Mouse (Mus musculus): Measurements from ENCODE around the gene Rai14. TPM values are rescaled to one million over a fixed set of nuclear protein-coding genes. Genes with fewer than 3 reads are reported as not detected.
A peak's percentile ranks its signal among the peaks of the same experiment; 100 is the strongest.

Rai14 gene
- polyA plus RNA-seq, 1 experiment from 2014 or later, result 9.2 TPM

DNA sequence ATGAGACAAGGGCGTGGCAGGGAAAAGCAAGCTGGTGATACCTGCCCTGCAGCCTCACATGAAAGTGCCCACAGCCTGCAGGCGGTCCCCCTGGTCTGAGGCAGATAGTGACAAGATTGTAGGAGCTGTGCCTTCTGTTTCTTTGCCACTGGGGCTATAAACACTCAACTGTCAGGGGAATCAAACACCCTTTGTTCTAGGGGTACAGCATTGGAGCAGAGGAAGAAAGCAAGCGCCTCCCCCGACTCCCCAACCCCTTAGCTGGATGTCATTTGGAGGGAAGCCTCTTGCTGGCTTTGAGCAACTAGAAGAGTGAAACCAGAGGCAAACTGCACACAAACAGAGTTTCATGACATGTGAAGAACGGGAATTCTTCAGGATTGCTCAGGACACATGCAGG lies 8.7 kb downstream of the Rai14 start:
- H3K36me3 ChIP-seq, result peaks cover 11% of the 10 kb centered on the region
- WGBS (ENCODE audit: insufficient replicate concordance), result 69% methylated on average over 5 of the region's 5 CpGs
- no peak overlapping the region for H3K27ac ChIP-seq
- no peak overlapping the region for H3K9ac ChIP-seq
- H3K27me3 ChIP-seq (replicated peaks), result no peaks in the 10 kb centered on the region
- H3K4me2 ChIP-seq, result no peak overlapping the region
- H3K9me3 ChIP-seq (replicated peaks), result no peaks in the 10 kb centered on the region
- ATAC-seq, result no peak
- no peak overlapping the region for H3K4me3 ChIP-seq
- H3K4me1 ChIP-seq, result no peaks in the 10 kb centered on the region

DNA sequence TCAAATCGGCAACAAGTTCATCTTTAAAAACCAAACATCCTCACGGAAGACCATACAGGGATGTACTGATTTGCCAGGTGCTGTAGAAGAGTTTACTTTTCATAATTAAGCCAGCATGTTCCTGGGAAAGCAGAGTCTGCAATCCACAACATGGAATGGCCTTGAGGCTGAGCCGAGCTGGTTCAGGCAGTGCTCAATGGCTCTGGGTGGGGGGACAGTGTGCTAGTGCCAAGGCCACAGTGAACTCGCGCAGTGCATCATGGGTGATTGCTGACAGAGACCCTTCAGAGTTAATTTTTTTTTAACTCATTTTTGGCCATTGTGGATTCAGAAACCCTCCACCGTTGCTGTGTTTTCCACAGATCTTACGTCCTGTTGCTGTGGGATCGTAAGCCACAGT lies 10.1 kb downstream of the Rai14 start:
- H3K4me3 ChIP-seq, result no peak overlapping the region
- H3K27me3 ChIP-seq (replicated peaks), result no peaks in the 10 kb centered on the region
- H3K27ac ChIP-seq, result no peak overlapping the region
- H3K9me3 ChIP-seq (replicated peaks), result no peaks in the 10 kb centered on the region
- H3K9ac ChIP-seq, result no peak overlapping the region
- H3K4me2 ChIP-seq, result no peak overlapping the region
- no peak for ATAC-seq
- peaks cover 11% of the 10 kb centered on the region for H3K36me3 ChIP-seq
- no peaks in the 10 kb centered on the region for H3K4me1 ChIP-seq
- WGBS (ENCODE audit: insufficient replicate concordance), result 77% methylated on average over 8 of the region's 8 CpGs

DNA sequence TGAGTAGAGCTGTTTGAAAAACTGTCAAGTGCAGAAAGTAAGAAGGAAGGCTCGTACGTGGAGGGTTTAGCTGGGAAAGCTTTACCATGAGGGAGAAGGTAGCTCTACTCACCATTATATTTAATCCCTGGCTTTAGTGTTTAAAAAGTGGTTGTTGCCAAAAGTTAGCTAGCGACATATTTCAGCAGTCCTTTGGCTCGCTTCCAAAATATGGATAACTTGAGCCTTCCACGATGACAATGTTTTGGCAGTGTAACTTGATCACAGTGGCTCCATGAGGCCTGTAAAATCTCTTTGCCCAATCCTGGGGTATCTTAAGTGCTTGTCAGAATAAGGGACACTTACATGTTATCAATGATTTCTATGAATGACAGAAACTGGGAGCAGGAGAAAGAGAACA lies 12.9 kb downstream of the Rai14 start:
- H3K4me2 ChIP-seq, result no peak overlapping the region
- H3K9ac ChIP-seq, result no peak overlapping the region
- no peaks in the 10 kb centered on the region for H3K9me3 ChIP-seq (replicated peaks)
- no peaks in the 10 kb centered on the region for H3K36me3 ChIP-seq
- no peak overlapping the region for H3K4me3 ChIP-seq
- H3K4me1 ChIP-seq, result peaks cover 3% of the 10 kb centered on the region
- ATAC-seq, result no peak
- H3K27me3 ChIP-seq (replicated peaks), result no peaks in the 10 kb centered on the region
- no peak overlapping the region for H3K27ac ChIP-seq
- 74% methylated on average over 5 of the region's 5 CpGs for WGBS (ENCODE audit: insufficient replicate concordance)

DNA sequence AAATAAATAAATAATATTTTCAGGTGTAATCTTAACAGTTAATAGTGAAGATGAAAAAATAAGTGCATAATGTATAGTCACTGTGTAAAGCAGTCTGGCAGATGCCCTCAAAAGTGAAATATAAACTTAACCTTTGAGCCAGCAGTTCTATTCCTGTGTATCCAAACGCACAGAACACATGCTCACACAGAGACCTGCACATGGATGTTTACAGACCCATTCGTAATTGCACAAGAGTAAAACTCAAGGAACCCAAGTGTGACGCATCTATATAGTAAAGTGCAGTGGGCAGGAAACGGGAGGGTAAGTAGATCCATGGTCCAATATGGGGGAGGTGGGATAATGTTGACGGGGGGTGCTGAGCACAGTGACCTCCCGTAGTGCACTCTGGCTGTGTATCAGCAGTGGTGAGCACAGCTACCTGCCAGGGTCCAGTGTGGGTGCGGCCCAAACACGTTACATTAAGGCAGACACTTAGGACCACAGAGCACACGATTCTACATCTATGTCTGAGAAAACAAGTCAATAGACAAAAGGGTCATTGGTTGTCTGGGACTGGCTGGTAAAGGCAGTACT lies 13.4 kb downstream of the Rai14 start:
- no peak overlapping the region for H3K9ac ChIP-seq
- ATAC-seq, result no peak
- WGBS (ENCODE audit: insufficient replicate concordance), result 78% methylated on average over 9 of the region's 9 CpGs
- no peak overlapping the region for H3K4me2 ChIP-seq
- peaks cover 6% of the 10 kb centered on the region for H3K4me1 ChIP-seq
- H3K4me3 ChIP-seq, result no peak overlapping the region
- no peaks in the 10 kb centered on the region for H3K27me3 ChIP-seq (replicated peaks)
- H3K27ac ChIP-seq, result no peak overlapping the region
- H3K9me3 ChIP-seq (replicated peaks), result no peaks in the 10 kb centered on the region
- H3K36me3 ChIP-seq, result no peaks in the 10 kb centered on the region

DNA sequence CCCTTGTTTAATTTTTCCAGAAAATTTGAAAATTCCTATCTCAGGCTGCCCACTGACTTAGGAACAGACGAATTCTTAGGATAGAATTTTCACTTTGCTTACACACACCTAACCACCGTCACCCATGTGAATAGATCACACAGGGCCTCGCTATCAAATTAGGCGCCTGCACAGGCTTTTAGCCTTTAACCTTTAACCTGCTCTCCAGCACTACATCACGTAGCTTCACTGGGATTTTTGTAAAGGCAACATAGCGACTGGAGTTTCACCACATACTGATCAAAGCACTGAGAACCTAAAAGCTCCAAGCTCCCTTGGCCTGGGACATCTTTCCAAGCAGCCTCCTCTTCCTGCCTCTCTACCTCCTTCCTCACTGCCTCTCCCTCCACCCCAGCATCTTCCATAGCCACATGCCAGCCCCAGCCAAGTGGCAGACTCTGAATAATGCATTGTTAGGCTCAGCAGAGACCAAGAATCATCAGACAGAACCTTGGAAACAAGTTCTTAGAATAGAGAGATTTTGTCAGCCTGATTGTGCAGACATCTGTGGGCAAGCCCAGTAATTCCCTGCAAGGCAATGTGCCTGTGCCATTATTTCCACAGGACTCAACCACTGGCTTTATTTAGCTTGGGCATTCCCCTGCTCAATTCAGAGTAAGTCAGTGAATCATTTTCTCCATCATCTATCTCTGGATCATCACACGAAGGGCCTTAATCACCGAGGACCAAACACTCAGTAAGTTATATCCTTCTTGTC lies 17.8 kb downstream of the Rai14 start:
- Histone ChIP-seq H3K9me3 (replicated peaks) (no peaks in the 10 kb centered on the region), H3K4me1 (peaks cover 10% of the 10 kb centered on the region), H3K9ac (no peak overlapping the region), H3K36me3 (no peaks in the 10 kb centered on the region), H3K27me3 (replicated peaks) (no peaks in the 10 kb centered on the region), H3K4me3 (no peak overlapping the region), H3K27ac (no peak overlapping the region), H3K4me2 (no peak overlapping the region)
- no peak for ATAC-seq
- WGBS (ENCODE audit: insufficient replicate concordance), result 58% methylated on average over 8 of the region's 8 CpGs

DNA sequence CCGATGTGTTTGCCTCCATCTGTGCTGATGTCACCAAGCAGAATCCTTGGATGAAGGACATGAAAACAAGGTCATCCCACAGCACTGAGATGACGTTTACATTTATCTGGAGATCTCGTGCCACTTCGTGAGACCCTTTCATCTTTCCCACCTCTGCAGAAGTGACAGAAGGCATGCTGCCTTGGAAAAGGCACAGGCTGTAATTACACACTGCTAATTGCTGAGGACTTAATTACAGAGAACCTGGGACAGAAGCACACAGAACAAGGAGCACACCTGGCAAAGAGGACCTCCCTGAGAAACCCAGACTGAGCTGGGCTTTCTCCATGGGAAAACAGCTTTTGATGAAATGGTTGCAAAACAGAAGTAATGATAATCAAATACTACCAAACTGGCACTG lies 21.8 kb downstream of the Rai14 start:
- H3K4me2 ChIP-seq, result no peak overlapping the region
- no peaks in the 10 kb centered on the region for H3K36me3 ChIP-seq
- H3K27me3 ChIP-seq (replicated peaks), result no peaks in the 10 kb centered on the region
- no peak overlapping the region for H3K4me3 ChIP-seq
- peaks cover 29% of the 10 kb centered on the region for H3K4me1 ChIP-seq
- H3K9ac ChIP-seq, result no peak overlapping the region
- H3K9me3 ChIP-seq (replicated peaks), result no peaks in the 10 kb centered on the region
- H3K27ac ChIP-seq, result no peak overlapping the region
- WGBS (ENCODE audit: insufficient replicate concordance), result 61% methylated on average over 4 of the region's 4 CpGs
- ATAC-seq, result no peak

DNA sequence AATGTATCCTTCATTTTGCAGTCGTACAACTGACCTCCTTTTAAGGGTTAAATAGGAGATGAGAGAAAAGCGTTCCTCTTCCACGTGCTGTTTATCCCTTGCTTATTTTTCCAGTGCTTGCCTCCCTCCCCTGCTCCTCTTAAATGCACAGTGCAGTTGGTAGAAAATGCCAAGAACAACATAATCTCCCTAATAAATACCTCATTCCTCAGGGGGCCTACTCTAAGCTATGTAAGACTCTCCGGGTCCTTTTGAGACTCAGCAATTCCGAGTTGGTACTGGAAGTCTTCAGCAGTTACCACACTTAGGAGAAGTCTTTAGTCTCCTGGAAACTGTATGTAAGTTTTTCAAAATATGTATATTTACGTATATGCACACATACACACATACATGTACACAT lies 22.9 kb downstream of the Rai14 start:
- 65% methylated on average over 6 of the region's 6 CpGs for WGBS (ENCODE audit: insufficient replicate concordance)
- H3K27ac ChIP-seq, result no peak overlapping the region
- ATAC-seq, result no peak

DNA sequence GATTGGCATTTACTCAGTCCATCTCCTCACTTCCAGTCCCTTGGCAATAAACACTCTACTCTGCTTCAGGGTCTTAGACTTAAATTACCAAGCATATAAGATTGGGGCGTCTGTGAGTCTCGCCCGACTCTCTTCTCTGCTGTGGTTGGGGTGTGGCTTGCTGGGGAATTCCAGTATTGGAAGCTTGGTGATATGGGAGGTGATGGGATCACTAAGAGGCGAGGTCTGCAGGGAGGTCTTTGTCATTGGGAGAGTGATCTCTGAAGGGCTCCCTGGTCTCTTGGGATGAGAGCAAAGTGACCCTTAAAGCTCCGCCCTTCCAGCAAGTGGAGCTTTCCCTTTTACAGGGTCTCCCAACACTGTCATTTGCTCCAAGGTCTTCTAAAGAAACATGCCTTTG lies 23.5 kb downstream of the Rai14 start:
- Histone ChIP-seq H3K4me2 (peak overlapping the region; percentile 25; the same call in 1 of the 2 replicates), H3K4me3 (no peak overlapping the region), H3K4me1 (peaks cover 29% of the 10 kb centered on the region; the same call in 1 of the 2 replicates), H3K27ac (peak overlapping the region; percentile 10; the same call in 1 of the 2 replicates), H3K9me3 (replicated peaks) (no peaks in the 10 kb centered on the region), H3K36me3 (no peaks in the 10 kb centered on the region), H3K27me3 (replicated peaks) (no peaks in the 10 kb centered on the region), H3K9ac (no peak overlapping the region)
- ATAC-seq, result no peak
- 73% methylated on average over 5 of the region's 5 CpGs for WGBS (ENCODE audit: insufficient replicate concordance)

More for the DNA sequence above, 22.9 kb downstream of the Rai14 start:
- peaks cover 28% of the 10 kb centered on the region; the same call in 1 of the 2 replicates for H3K4me1 ChIP-seq
- H3K4me2 ChIP-seq, result no peak overlapping the region
- H3K9ac ChIP-seq, result no peak overlapping the region
- H3K9me3 ChIP-seq (replicated peaks), result no peaks in the 10 kb centered on the region
- H3K27me3 ChIP-seq (replicated peaks), result no peaks in the 10 kb centered on the region
- H3K4me3 ChIP-seq, result no peak overlapping the region
- H3K36me3 ChIP-seq, result no peaks in the 10 kb centered on the region

DNA sequence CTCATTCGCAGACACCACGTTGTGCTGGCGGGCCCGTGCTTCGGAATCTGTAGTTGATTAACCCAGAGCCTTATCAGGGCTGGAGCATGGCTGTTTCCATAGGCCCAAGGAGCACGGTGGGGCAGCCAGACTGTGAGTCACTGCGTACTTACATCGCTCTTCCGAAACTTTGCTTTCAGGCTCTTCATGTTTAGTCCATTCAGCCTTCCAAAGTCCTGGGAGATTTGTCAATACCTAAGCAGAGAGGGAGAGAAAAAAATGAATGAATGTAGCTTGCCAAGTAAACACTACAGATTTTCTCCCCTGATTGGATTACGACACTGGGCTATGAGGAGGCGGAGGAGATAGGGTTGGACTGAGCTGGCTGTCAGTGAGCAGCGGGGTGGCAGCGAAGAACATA lies 24.2 kb downstream of the Rai14 start:
- Histone ChIP-seq H3K9me3 (replicated peaks) (no peaks in the 10 kb centered on the region), H3K9ac (no peak overlapping the region), H3K4me2 (0 out of 2 replicates have a peak overlapping the region, but pooled peaks have one; percentile 25), H3K27me3 (replicated peaks) (no peaks in the 10 kb centered on the region), H3K4me3 (no peak overlapping the region), H3K27ac (peak overlapping the region; percentile 54), H3K4me1 (peaks cover 29% of the 10 kb centered on the region; the same call in 1 of the 2 replicates), H3K36me3 (no peaks in the 10 kb centered on the region)
- peak; percentile 68 for ATAC-seq
- WGBS (ENCODE audit: insufficient replicate concordance), result 56% methylated on average over 13 of the region's 13 CpGs

DNA sequence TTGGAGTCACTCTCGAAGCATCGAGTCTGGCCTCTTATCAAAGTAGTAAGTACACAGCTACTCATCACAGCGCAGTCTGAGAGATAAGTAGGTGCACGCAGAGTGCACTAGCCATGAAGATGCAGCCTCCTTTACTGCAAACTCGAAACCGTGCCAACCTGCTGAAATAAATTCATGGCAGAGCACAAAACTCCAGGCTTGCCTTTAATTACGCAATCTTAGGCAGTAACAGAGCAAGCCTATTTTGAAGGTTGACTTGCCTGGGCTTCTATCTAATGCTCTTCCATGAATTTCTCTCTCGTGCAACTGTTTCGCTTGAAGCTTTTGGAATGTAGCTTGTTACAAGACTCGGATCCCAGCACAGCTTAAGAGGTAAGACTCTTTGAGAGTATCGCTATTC lies 25.1 kb downstream of the Rai14 start:
- H3K4me2 ChIP-seq, result no peak overlapping the region
- H3K9ac ChIP-seq, result no peak overlapping the region
- H3K27me3 ChIP-seq (replicated peaks), result no peaks in the 10 kb centered on the region
- no peaks in the 10 kb centered on the region for H3K36me3 ChIP-seq
- peak overlapping the region; percentile 51; the same call in 1 of the 2 replicates for H3K27ac ChIP-seq
- H3K4me3 ChIP-seq, result no peak overlapping the region
- ATAC-seq, result no peak
- 52% methylated on average over 11 of the region's 11 CpGs for WGBS (ENCODE audit: insufficient replicate concordance)
- H3K9me3 ChIP-seq (replicated peaks), result no peaks in the 10 kb centered on the region
- peaks cover 29% of the 10 kb centered on the region; the same call in 1 of the 2 replicates for H3K4me1 ChIP-seq

DNA sequence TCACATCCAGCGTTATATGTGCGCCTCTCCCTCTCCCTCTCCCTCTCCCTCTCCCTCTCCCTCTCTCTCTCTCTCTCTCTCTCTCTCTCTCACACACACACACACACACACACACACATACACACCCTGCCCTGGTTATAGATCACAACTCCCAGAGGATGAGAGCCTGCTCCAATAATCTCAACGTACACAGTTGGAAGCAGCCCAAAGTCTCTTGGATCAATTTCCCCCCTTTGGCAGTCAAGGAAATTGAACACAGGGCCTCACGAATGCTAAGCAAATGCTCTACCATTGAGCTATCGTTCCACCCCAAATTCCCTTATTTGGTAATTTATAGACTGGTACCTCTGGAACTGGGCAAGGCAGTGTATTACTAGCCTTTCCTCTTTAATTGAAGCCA lies 25.7 kb downstream of the Rai14 start:
- Histone ChIP-seq H3K4me3 (no peak overlapping the region), H3K9me3 (replicated peaks) (no peaks in the 10 kb centered on the region), H3K4me2 (no peak overlapping the region), H3K36me3 (no peaks in the 10 kb centered on the region), H3K27ac (no peak overlapping the region), H3K27me3 (replicated peaks) (no peaks in the 10 kb centered on the region), H3K4me1 (peaks cover 29% of the 10 kb centered on the region; the same call in 1 of the 2 replicates), H3K9ac (no peak overlapping the region)
- WGBS (ENCODE audit: insufficient replicate concordance), result 66% methylated on average over 5 of the region's 5 CpGs
- ATAC-seq, result no peak

DNA sequence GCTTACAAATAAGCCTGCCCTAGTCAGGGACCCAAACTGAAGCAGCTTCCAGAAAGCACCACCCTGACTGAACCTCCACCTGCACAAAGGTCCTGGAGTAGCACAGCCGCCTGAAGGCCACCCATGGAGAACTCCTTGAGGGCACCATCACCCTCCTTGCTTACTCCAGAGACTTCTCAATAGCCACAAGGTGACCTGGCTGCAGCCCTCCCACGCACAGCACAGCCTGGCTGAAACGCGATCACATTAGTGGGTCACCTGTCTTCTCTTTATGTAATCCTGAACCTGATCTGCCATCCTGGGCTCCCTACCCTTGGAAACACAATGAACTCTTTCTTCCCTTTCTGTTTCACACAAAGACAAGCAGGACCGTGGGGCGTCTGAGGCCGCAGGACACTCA lies 27.1 kb downstream of the Rai14 start:
- Histone ChIP-seq H3K27me3 (replicated peaks) (no peaks in the 10 kb centered on the region), H3K36me3 (no peaks in the 10 kb centered on the region), H3K4me2 (no peak overlapping the region), H3K4me1 (peaks cover 25% of the 10 kb centered on the region; the same call in 1 of the 2 replicates), H3K4me3 (no peak overlapping the region), H3K9me3 (replicated peaks) (no peaks in the 10 kb centered on the region), H3K9ac (no peak overlapping the region), H3K27ac (no peak overlapping the region)
- ATAC-seq, result no peak
- 83% methylated on average over 7 of the region's 7 CpGs for WGBS (ENCODE audit: insufficient replicate concordance)

Measured in liver, embryonic 12.5 days (tissue).